Mouse (Mus musculus) olfactory bulb, adult 2 months (tissue): Measurements from ENCODE around the gene Bbs9.

Experiments
- CTCF ChIP-seq: fragments of 200-500 bp; IDR thresholded peaks from 2 replicates; pipeline ENCODE4 v1.5.1; 2012; ENCODE audit warnings: low read depth, mild to moderate bottlenecking, low read length, moderate library complexity; ENCODE audit not compliant: insufficient read depth
- POLR2A ChIP-seq: fragments of 200-500 bp; IDR thresholded peaks from 2 replicates; pipeline ENCODE4 v1.6.1; 2012; ENCODE audit warnings: mild to moderate bottlenecking, low read depth, low read length, moderate library complexity; ENCODE audit not compliant: insufficient read depth

GRCm38 (mm10) chr9:22457142-22457835, 18.2 kb upstream of the Bbs9 start:
- no peak for TF ChIP-seq CTCF
- no peak for TF ChIP-seq POLR2A
